Mouse (Mus musculus) erythroblast, embryonic 14.5 days (primary cell): ENCODE data around the gene Wdr83os.

ENCODE experiments used
- GATA1 ChIP-seq: IDR thresholded peaks from 2 replicates; pipeline ENCODE4 v1.6.1; 2012; ENCODE audit warnings: low read length, inconsistent platforms, mixed read lengths
- TAL1 ChIP-seq: IDR thresholded peaks from 3 replicates; pipeline ENCODE4 v1.6.1; 2012; ENCODE audit warnings: low read length, inconsistent platforms, mixed read lengths

GRCm38 (mm10) chr8:85076993-85077392 lies 3.5 kb upstream of the Wdr83os start:
- TF ChIP-seq GATA1 (no peak), TAL1 (no peak)
